Mouse (Mus musculus): ENCODE measurements around the gene Dlgap1. TPM values are rescaled to one million over a fixed set of nuclear protein-coding genes. Genes with fewer than 3 reads are reported as not detected.

Gene Dlgap1
- total and polyA plus RNA-seq, 2 experiments from 2014 or later: 0.20 to 0.76 TPM

DNA sequence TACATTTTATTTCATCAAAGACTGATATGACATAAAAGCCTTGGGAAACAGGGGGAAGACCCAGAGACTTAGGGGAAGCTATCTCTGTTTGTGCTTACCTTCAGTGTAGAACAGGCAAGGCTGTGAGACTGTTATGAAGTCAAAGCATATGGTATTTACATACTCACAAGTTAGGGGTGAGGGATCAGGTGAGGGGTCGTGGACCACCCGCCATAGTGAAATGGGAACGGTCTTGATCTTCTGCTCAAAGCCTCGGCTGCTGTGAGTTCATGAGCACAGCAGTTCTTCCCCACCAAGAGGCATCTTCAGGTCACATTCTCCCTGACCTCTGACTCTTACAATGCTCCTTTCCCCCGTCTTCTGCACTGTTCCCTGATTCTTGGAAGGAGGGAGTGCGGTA is 658.1 kb downstream of the Dlgap1 start:
- TF ChIP-seq EP300 (IDR thresholded peaks at IDR 0.05; ENCODE audit: low read depth): no peak
- TF ChIP-seq CTCF (IDR thresholded peaks at IDR 0.05; ENCODE audit: low read depth): no peak
- Histone ChIP-seq H3K27me3 (ENCODE audit: control insufficient read depth, insufficient read depth, low read length) (no peaks in the 10 kb centered on the region), H3K4me1 (ENCODE audit: control insufficient read depth, insufficient read depth) (no peaks in the 10 kb centered on the region), H3K27ac (ENCODE audit: low read depth) (no peak overlapping the region), H3K4me2 (ENCODE audit: low read depth, low read length) (no peak overlapping the region), H3K4me3 (ENCODE audit: low read depth, low read length) (no peak overlapping the region), H3K9me3 (replicated peaks; ENCODE audit: control insufficient read depth, low read length) (no peaks in the 10 kb centered on the region), H3K36me3 (replicated peaks; ENCODE audit: control insufficient read depth, insufficient read depth, low read length) (no peaks in the 10 kb centered on the region), H3K9ac (replicated peaks; ENCODE audit: low read depth, low read length) (no peak overlapping the region)
- ATAC-seq (ENCODE audit: insufficient read depth, low read depth) (no peak), DNase-seq (ENCODE audit: low spot score) (no peak)
- 76% methylated on average over 6 of the region's 6 CpGs for WGBS

- 52% methylated on average over 6 of the region's 6 CpGs for WGBS
Measured at GRCm38 (mm10) chr17:70629653-70630378, 660.9 kb downstream of the Dlgap1 start.

GRCm38 (mm10) chr17:70633181-70633944 is 664.5 kb downstream of the Dlgap1 start:
- no peak for TF ChIP-seq EP300 (IDR thresholded peaks at IDR 0.05; ENCODE audit: low read depth)
- TF ChIP-seq CTCF (IDR thresholded peaks at IDR 0.05; ENCODE audit: low read depth): peak; percentile 77
- no peaks in the 10 kb centered on the region for H3K9me3 ChIP-seq (replicated peaks; ENCODE audit: control insufficient read depth, low read length)
- H3K4me2 ChIP-seq (ENCODE audit: low read depth, low read length): no peak overlapping the region
- no peak overlapping the region for H3K9ac ChIP-seq (replicated peaks; ENCODE audit: low read depth, low read length)
- DNase-seq (ENCODE audit: low spot score) (peak; percentile 83), ATAC-seq (ENCODE audit: insufficient read depth, low read depth) (peak; percentile 82)
- no peak overlapping the region for H3K27ac ChIP-seq (ENCODE audit: low read depth)
- no peaks in the 10 kb centered on the region for H3K36me3 ChIP-seq (replicated peaks; ENCODE audit: control insufficient read depth, insufficient read depth, low read length)
- WGBS: 15% methylated on average over 9 of the region's 9 CpGs
- H3K4me3 ChIP-seq (ENCODE audit: low read depth, low read length): no peak overlapping the region
- H3K27me3 ChIP-seq (ENCODE audit: control insufficient read depth, insufficient read depth, low read length): no peaks in the 10 kb centered on the region
- no peaks in the 10 kb centered on the region for H3K4me1 ChIP-seq (ENCODE audit: control insufficient read depth, insufficient read depth)

More at GRCm38 (mm10) chr17:70629653-70630378, 660.9 kb downstream of the Dlgap1 start:
- Histone ChIP-seq H3K27ac (ENCODE audit: low read depth) (no peak overlapping the region), H3K4me1 (ENCODE audit: control insufficient read depth, insufficient read depth) (no peaks in the 10 kb centered on the region), H3K4me2 (ENCODE audit: low read depth, low read length) (no peak overlapping the region), H3K9me3 (replicated peaks; ENCODE audit: control insufficient read depth, low read length) (no peaks in the 10 kb centered on the region), H3K36me3 (replicated peaks; ENCODE audit: control insufficient read depth, insufficient read depth, low read length) (no peaks in the 10 kb centered on the region), H3K27me3 (ENCODE audit: control insufficient read depth, insufficient read depth, low read length) (no peaks in the 10 kb centered on the region), H3K9ac (replicated peaks; ENCODE audit: low read depth, low read length) (no peak overlapping the region), H3K4me3 (ENCODE audit: low read depth, low read length) (no peak overlapping the region)
- ATAC-seq (ENCODE audit: insufficient read depth, low read depth) (peak; percentile 51; the same call in 1 of the 2 replicates), DNase-seq (ENCODE audit: low spot score) (peak; percentile 25)
- TF ChIP-seq EP300 (IDR thresholded peaks at IDR 0.05; ENCODE audit: low read depth) (no peak), CTCF (IDR thresholded peaks at IDR 0.05; ENCODE audit: low read depth) (no peak)

DNA sequence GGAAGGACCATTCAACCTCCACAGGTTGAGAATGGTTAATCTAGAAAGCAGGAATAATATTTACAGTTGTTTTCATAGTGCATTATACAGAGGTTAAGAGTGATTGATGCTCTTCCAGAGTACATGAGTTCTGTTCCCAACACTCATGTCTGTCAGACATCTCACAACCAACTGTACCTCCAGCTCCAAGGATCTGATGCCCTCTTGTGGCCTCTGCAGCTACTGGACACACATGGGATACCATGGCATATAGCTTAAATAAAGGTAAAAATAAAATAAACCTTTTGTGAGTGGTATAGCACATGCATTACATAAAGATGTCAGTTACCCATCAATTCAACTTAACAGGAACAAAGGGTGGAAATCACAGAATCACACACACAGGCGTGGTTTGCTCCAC is 674.3 kb downstream of the Dlgap1 start:
- Histone ChIP-seq H3K9ac (replicated peaks; ENCODE audit: low read depth, low read length) (no peak overlapping the region), H3K27ac (ENCODE audit: low read depth) (no peak overlapping the region), H3K27me3 (ENCODE audit: control insufficient read depth, insufficient read depth, low read length) (no peaks in the 10 kb centered on the region), H3K4me2 (ENCODE audit: low read depth, low read length) (no peak overlapping the region), H3K4me1 (ENCODE audit: control insufficient read depth, insufficient read depth) (no peaks in the 10 kb centered on the region), H3K36me3 (replicated peaks; ENCODE audit: control insufficient read depth, insufficient read depth, low read length) (no peaks in the 10 kb centered on the region), H3K4me3 (ENCODE audit: low read depth, low read length) (no peak overlapping the region), H3K9me3 (replicated peaks; ENCODE audit: control insufficient read depth, low read length) (no peaks in the 10 kb centered on the region)
- TF ChIP-seq CTCF (IDR thresholded peaks at IDR 0.05; ENCODE audit: low read depth): no peak
- no peak for TF ChIP-seq EP300 (IDR thresholded peaks at IDR 0.05; ENCODE audit: low read depth)
- WGBS: 65% methylated on average over 1 of the region's 1 CpGs
- DNase-seq (ENCODE audit: low spot score): no peak
- no peak for ATAC-seq (ENCODE audit: insufficient read depth, low read depth)

DNA sequence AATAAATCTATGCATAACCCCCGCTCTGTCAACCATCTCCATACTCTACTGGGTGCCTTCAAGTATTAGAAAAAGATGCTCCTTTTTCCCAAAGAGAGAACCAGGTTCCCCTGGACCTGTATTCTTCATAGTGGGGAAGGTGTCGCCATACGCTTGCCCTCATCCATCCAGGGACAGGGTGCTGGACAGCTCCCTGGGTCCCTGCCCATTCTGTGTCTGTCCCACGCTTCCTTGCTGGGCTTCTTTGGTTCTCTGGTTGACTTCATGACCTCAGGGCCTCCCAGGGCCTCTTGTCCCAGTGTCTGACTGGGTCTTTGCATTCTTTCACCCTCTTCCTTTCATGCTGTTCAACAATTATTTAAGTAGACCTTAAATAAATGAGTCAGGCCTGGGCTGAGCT is 677.8 kb downstream of the Dlgap1 start:
- no peak overlapping the region for H3K4me3 ChIP-seq (ENCODE audit: low read depth, low read length)
- H3K9ac ChIP-seq (replicated peaks; ENCODE audit: low read depth, low read length): no peak overlapping the region
- H3K4me1 ChIP-seq (ENCODE audit: control insufficient read depth, insufficient read depth): no peaks in the 10 kb centered on the region
- ATAC-seq (ENCODE audit: insufficient read depth, low read depth) (no peak), DNase-seq (ENCODE audit: low spot score) (peak; percentile 5)
- H3K4me2 ChIP-seq (ENCODE audit: low read depth, low read length): no peak overlapping the region
- 36% methylated on average over 4 of the region's 4 CpGs for WGBS
- peaks cover 5% of the 10 kb centered on the region; the same call in 1 of the 2 replicates for H3K9me3 ChIP-seq (replicated peaks; ENCODE audit: control insufficient read depth, low read length)
- TF ChIP-seq CTCF (IDR thresholded peaks at IDR 0.05; ENCODE audit: low read depth) (no peak), EP300 (IDR thresholded peaks at IDR 0.05; ENCODE audit: low read depth) (no peak)
- no peaks in the 10 kb centered on the region for H3K36me3 ChIP-seq (replicated peaks; ENCODE audit: control insufficient read depth, insufficient read depth, low read length)
- no peak overlapping the region for H3K27ac ChIP-seq (ENCODE audit: low read depth)
- H3K27me3 ChIP-seq (ENCODE audit: control insufficient read depth, insufficient read depth, low read length): no peaks in the 10 kb centered on the region
